Mouse (Mus musculus) testis, postnatal 10 days (tissue): ENCODE data around the gene Arhgap27.
"Not testable (repeated sequence)": the region's sequence is repeated elsewhere in the genome, so short reads cannot be mapped to it uniquely, and the experiment has no call there.

ENCODE experiments used
- DNase-seq: peaks from one replicate; pipeline ENCODE4 v3.0.0; 2021; ENCODE audit warnings: low spot score

The Arhgap27 gene

DNA sequence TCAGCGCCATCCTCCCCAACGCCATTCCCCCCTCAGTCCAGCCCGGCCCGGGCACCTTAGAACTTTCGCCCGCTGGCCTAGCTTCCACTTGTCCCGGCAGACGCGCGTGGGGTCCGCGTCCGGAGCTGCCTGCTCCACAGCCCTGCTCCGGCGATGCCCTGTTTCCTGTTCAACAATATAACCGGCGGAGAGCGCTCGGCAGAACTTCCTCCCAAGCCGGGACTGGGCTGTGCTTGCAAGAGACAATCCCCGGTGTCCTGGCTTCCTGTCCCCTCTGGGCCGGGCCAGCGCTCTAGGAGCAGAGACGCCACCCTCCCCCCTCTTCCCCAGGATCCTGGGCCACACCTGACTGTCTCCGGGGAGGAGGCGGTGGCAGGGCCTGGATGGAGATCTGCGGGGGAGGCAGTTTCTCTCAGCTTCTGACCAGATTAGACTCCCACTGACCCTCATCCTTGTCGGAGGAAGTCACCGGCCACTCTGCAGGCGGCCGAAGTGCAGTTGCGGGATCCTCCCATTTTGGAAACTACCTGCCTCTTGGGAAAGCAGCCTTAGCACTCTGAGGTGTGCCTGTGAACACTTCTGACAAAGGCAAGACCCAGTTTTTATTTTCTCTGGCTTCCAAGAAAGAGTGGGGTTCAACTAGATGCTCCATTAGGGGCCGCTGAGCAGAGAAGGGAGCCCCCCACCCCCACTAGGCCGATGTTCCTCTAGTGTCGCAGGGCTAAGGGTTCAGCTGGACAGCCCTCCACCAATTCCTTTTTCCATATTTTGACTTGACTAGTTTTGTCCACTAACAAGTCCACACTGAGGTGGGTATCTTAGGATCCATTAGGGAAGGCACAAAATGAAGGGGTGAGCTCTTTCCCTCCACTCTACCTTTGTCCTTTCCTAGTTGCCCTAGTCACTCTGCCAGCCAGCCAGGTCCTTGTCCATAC, at the start of gene Arhgap27:
Gene Arhgap27, minus strand, starts transcription at position 479 of the 935 bp plus-strand sequence.
- peak; percentile 63 for DNase-seq

DNA sequence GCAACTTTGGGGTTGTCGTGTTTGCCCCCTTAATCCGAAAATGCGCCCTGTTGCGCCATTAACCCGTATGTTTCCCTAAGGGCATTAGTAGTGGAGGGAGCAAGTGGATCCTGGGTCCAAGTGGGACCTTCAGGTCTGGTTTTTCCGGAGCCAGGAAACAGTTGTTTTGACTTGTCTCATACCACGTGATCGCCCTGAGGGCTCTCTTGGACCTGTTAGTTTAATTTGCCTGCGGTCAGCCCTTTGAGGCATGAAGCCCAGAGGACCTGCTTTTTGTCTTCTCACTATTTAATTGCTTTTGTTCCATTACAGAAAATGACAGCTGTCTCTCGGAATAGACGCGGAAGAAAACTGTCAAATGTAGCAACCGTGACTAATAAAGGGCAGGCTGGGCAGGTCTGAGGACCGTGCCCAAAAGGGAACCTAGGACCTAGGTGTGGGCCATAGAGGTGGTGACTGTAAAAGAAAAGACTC, 49.5 kb upstream of the Arhgap27 start:
- DNase-seq, result no peak

DNA sequence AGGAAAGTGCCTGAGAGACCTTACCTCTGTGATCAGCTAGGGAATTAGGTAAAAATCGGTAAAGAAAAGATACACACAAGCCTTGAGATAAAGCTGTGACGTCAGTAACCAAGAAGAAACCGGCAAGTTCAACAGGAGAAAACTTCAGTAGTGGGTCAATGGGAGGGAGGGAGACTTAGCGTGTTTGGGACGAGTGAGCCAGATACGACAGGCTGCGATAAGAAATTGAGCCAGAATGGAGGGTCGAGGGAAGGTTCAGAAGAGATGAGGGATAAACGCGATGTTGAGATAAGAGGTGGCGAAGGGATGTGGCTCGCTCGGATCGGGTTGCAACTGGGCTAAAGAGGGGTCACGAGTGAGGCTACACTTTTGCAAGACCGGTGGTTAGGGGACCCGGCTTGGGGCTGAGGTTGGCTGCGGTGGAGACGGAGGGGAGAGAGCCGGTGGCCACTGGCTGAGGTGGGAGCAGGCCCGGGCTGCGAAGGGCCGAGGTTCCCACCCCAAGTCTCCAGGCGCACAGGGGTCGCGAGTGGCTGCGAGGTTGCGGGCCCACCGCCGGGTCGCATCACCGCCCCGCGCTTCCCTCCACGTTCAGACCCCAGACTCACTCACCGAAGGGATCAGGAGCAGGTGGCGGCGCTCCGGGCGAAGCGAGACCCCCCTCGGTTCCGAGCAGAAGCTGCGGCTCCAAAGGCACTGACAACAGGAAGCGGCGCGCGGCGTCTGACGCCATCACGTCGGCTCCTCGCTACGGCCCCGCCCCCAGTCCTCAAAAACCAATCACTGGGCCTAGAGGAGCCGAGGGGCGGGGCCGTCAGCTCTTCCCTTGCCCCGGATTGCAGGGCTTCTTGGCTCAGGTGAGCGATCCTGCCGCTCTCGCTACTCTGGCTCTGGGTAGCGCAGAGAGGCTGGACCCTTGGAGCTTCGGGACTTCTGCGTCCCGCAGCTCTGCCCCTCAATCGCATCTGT, 48.8 kb upstream of the Arhgap27 start, which contains the start of gene Plekhm1:
Gene Plekhm1, minus strand, starts transcription at position 707 of the 969 bp plus-strand sequence.
- peak; percentile 98 for DNase-seq

DNA sequence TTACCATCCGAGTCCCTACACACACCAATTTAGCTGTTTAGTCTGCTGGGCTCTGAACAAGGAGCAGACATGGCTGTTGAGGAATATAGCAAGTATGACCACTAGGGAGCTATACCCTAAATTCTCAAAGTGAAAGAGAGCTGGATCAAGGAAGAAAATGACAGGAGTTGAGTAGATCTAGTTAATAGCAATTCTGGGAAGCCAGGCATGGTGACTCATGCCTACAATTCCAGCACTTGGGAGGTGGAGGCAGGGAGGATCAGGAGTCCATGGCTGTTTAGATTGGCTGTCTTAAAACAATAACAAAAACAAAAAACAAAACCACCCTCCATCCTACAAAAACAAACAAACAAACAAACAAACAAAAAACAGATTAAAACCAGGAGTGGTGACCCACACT, 47.8 kb upstream of the Arhgap27 start:
- DNase-seq, result no peak

DNA sequence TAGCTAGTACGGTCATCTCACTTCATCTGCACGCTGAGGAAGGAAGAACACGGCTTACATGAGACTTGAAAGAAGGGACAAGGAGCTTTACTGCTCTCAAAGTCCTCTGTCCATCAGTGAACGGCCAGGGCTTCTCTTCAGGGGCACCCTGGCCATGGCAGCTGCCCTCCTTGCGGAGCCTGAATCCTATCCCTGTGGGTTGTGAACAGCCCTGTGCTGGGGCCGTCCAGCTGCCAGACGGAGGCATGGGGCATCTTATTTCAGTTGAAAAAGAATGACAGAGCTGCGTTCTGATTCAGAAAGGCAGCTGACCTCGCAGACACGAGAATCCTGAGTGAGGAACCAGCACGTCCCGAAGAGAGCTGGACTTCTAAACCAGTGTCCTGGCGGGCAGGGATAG, 45.4 kb upstream of the Arhgap27 start:
- no peak for DNase-seq

DNA sequence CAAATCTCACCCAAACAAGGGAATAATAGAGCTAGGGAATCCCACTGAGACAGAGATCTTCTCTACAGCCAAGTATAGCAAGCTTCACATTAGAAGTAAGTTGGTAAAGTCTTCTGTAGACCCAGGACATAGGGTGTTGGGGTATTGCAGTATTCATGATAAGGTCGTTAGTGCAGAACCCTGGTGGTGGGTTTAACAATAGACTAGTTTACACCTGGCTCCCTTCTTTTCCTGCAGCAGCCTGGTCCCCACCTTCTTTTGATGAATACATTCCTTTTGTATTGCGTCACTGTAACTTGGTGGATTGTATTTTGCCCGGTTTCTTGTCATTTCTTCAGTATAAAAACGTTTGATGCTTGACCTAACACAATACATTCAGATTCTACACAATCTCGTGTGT, 43.6 kb upstream of the Arhgap27 start:
- not testable (repeated sequence) for DNase-seq

DNA sequence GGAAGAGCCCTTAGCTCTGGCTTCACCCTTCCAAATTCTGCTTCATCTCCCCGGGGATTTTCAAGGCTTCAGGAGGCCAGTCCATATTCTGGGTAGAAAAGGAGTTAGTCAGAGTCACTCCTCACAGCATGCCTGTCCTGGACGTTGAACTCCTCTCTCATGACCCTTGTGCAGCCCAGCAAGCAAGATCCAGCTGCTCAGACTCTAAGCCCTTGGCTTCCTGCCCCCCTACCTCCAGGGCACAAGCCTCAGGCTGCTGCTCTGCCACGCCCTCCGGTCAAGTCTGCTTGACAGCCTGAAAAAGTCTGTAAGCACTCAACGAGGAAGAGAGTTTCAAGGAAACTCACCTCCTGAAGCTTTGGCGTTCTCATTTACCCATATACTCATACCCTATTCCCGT, 43.1 kb upstream of the Arhgap27 start:
- no peak for DNase-seq

DNA sequence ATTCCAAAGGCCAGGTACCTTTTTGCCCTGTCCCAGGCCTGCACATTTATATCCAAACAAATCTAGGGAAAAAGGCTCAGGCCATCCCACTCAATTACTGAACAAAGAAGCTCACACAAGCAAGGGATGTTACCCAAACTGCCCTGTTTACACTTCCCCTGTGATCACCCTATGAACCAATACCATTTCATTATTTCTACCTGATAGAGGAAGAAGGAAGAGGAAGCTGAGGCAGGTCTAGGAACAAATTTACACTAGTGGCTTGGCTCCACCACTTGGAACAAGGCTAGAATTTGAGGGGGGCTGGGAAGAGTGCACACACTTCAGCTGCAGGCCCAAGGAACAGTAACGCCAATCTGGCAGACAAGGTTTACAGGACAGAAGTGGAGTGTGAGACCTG, 42.3 kb upstream of the Arhgap27 start:
- DNase-seq, result no peak

DNA sequence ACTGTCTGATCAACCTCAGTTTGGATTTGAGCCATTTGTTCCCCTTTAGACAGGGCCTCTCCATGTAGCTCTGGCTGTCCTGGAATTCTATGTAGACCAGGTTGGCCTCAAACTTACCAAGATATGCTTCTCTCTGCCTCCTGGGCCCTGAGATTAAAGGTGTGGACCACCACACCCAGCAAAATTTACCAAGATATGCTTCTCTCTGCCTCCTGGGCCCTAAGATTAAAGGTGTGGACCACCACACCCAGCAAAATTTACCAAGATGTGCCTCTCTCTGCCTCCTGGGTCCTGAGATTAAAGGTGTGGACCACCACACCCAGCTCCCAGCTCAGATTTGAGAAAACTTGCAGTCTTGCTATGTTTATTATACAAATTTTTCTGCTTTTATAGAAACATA, 41.1 kb upstream of the Arhgap27 start:
- no peak for DNase-seq

DNA sequence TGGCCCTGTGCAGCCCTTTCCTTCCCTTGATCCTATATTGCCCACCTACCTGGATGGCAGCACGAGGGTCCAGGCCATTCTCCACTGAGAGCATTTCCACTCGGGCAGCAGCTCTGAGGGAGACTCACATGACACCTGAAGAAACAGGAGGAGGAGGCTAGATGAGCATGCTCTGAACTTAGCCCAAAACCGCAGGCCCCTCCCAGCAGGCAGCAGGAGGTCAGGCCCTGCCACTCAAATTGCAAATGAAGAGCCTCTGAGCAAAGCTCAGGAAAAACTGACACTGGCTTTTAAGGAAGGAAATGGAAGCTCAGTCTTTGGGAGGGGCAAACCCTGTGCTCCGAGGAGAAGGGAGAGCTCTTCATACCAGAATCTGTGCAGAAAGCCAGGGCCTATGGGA, 40.3 kb upstream of the Arhgap27 start:
- no peak for DNase-seq

DNA sequence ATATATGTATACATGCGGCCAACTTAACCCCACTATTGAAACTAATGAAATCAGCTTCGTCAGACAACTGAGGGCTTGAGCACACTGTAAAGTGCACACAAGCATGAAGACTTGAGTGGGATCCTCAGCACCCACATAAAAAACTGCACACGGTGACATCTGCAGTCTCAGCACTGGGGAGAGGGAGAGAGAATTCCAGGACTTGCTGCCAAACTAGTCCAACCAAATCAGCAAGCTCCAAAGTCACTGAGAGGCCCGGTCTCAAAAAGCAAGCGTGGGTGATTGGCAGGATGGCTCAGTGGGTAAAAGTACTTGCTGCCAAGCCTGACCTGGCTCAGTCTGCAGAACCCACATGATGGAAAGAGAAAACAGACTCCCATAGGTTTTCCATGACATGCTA, 39.2 kb upstream of the Arhgap27 start:
- DNase-seq, result no peak

DNA sequence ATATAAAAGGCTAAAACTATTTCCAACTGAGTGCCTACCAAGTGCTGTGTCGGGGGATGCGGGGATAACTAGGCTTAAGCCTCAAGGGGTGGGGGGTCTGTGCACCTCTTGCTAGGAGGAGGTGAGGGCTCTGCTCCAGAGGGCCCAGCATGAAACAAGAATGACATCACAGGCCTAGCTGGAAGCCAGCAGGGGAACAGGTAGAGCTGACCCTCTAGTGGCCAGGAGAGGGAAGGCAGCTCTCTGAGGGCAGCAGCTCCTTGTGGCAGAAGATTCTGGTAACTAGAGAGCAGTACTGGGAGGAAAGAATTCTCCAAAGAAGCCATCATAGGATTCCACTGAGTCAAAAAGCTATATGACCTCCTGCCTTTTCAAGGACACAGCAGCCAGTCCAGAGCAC, 38.7 kb upstream of the Arhgap27 start:
- DNase-seq, result peak; percentile 54

DNA sequence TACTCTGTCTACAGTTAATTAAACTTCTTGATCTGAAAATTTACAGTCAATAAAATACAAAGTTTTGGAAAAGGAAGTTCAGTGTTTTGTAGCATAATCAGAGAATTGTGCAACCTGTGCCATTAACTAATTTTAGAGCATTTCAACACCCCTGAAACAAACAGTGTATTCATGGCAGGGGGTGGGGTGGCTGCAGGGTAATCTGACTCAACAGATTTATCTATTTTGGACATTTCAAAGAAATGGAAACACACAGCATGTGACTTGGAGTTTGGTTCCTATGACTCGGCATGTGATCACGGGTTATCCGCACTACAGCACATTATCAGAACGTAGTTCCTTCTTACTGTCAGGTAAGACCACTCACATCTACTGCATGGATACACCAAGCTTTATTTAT, 36.5 kb upstream of the Arhgap27 start:
- no peak for DNase-seq

DNA sequence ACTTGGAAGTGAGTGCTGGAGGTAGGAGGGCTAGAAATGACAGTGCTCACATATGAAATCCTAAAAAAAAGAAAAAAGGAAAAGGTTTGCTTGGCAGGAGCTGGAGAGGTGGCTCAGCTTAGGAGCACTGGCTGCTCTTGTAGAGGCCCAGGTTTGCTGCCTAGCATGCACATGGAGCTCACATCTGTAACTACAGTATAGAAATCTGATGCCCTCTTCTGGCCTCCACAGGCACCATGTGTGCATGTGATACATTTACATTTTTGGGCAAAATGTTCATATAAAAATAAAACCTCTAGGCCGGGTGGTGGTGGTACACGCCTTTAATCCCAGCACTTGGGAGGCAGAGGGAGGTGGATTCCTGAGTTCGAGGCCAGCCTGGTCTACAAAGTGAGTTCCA, 35.6 kb upstream of the Arhgap27 start:
- no peak for DNase-seq

DNA sequence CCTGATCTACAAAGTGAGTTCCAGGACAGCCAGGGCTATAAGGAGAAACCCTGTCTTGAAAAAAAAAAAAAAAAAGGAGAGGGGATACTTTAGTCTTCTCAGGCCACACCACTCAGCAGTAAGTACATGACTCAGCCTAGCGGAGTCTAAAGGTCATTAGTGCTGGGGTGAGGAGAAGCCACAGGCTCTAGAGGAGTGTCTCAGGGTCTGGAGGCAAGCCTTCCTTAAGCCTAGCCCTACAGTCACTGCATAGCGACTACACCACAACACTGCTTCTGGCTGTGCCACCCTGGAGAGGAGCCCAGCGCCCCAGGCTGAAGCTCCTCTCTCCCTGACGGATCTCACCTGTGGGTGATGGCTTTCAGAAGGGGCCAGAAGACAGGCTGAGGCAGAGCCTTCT, 33.2 kb upstream of the Arhgap27 start:
- DNase-seq, result no peak

DNA sequence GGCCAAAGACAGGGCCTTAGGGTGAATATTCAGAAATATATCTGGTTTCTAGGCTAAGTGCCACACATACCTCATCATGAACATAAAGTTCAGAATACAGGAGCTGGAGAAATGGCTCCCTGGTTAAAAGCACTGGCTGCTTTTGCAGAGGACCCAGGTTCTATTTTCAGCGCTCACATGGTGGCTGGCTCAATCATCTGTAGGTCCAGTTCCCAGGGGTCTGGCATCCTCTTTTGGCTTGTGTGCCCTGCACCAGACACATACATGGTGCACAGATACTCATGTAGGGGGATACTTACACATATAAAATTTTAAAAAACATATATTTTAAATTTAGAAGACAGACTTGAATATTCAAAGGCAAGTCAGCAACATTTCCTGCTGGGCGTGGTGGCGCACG, 32.7 kb upstream of the Arhgap27 start:
- DNase-seq, result no peak

DNA sequence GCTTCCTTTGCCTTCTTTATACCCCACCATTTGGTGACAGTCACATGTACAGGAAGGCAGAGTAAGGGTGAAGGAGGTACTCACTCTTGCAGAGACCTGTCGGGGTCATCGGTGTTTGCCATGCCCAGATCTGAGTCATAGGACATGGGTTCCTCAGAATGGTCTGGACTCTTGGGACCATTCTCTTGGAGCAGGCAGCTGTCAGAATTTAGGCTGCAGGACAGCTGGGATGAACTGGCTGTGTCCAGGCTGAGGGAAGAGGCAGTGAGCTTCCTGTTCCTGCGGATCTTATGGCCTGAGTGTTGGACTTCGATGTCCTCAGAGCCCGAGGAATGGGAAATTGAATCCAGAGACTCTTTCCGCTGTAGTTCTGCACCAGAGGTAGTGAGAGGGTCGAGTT, 31.1 kb upstream of the Arhgap27 start:
- no peak for DNase-seq

DNA sequence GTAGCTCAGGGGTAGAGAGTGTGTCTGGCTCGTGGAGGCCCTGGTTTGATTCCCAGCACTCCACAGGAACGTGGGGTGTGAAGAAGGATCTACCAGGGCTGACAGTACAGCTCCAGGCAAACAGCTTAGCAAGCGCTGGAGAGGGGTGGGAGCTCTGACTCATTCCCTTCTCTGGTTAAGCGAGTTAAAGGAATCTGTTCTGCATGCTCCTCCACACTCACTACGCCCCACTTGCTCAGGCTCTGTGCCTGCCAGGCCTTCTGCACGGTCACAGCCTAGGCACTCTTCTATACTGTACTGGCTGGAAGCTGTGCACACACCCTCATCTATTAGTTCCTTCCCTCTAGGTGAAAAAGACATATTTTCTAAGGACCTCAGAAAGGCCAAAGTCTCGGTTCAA, 30.5 kb upstream of the Arhgap27 start:
- no peak for DNase-seq

DNA sequence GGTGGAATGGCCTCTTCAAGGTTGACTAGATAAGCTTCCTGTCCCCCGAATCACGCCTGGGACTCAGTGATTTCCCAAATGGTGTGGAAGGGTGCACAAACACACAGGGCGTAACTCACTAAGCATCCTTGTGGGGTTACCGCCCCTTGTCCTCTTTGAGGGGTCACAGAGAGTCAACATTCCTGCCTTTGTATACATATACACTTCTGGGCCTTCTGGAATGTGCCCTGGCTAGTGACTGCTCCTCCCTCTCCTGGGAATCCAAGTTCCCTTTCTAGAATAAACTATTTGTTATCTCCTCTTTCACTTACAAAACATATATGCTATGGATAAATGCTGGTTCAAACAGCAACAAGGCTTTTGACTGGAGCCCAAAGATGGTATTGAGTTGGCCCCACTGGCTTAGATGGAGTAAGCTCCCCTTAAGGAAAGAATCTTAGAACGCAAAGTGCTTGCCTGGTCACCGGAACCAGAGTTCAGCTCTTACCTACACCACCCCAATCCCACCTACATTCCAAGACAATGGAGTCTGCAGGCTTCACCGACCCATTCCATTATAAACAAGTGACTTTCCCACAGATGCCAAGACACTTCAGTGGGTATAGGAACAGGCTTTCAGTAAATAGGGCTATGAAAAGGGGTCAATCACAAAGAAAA, 24.5 kb upstream of the Arhgap27 start:
- no peak for DNase-seq

DNA sequence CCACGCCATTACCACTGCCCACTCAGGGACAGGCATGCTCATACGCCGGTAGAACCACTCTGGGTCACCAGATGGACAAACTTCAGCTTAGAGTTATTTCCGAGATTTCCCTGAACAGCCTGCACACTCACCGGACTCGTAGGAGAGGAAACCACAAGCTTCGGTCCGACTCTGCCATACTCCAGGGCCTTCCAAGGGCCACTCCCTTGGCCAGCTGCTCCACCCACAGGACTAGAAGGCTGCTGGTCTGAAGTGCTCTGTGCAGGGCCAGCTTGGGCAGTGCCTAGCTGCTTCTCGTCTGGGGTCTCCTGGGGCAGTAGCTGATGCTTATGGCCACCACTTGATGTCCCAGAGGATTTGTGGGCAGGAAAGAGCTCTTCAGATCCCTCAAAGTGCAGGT, 23.3 kb upstream of the Arhgap27 start:
- no peak for DNase-seq

DNA sequence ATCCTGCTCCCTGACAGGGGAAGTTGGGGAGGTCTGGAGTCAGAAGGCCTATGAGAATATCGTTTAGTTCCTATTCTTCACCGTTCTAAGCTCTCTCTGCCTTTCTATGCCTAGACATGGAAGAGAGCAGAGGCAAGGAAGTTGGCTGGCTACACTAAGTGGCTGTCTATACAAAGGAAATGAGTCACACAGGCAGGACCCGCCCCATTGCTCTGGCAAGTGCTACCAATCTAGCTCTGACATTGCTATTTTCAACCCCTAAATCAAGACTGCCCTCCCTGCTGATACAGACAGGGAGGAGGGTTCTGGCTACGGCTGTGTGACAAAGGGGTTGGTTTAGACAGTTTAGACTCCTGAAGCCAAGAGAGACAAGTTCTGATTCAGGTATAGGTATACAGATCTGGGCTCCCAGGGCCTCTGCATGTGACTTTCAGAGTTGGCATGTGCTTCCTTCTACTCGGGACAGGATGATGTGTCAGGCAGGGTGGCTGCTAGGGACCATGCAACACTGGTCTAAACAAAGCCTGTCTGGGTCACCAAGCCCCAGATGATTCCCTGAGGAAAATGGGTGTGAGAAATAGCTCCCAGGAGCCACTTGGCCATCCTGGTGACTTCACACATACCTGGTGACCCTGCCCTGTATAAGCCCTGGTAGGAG, 18.6 kb upstream of the Arhgap27 start:
- DNase-seq, result no peak

DNA sequence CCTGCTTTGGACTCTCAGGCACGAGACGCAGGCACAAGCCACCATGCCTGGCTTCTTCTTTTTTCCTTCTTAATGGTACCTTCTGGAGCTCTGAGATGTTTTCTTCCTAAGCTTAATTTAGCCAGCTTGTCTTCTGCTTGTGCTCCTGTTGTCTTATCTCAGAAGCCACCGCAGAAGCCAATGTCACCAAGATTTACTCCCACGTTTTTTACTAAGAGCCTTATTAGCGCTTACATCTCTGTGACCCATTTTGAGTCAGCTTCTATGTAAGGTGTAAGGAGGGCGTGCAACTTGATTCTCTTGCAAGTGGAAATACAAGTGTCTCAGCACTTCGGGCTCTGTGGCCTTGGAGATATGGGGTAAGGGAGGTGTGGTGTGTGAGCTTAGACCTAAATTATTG, 18.0 kb upstream of the Arhgap27 start:
- DNase-seq, result no peak
